Mouse (Mus musculus) megakaryocyte, embryonic 14.5 days (primary cell): ENCODE data around the gene Gm10053.

ENCODE experiments used
- FLI1 ChIP-seq: IDR thresholded peaks from 2 replicates; pipeline ENCODE4 v1.6.1; 2012; ENCODE audit warnings: low read length, inconsistent platforms, mixed read lengths
- GATA1 ChIP-seq: IDR thresholded peaks from 3 replicates; pipeline ENCODE4 v1.6.1; 2012; ENCODE audit warnings: mixed read lengths, low read length, inconsistent platforms, borderline replicate concordance

GRCm38 (mm10) chr19:24881237-24881636 lies 5.8 kb downstream of the Gm10053 start:
- TF ChIP-seq GATA1 = no peak
- no peak for TF ChIP-seq FLI1
